Comparison of ENCODE assay signal across 23 mouse cellular contexts in the genomic region with DNA sequence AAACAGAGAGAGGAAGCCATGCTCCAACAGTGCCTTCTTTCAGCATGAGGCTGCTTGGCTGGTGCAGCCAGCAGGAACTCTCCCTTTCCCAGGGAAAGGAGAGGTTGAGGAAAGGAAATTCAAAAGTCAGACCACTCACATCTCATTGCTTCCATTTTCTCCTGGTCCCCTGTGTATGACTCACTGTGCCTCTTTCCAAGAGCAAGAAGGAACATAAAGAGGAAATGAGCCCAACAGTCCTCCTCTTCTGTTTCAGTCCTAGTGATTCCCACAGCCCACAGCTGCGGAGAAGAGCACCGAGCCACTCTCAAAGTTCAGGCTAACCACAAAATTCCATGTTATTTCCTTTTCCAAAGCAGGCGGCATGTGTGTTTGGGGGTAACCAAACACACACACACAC.
DNase-seq lines count a peak whose midpoint lies in the region; ATAC-seq and TF ChIP-seq lines count a peak whose summit lies in the region.
"Had no signal": no experiment of that assay in that cellular context is flagged by ENCODE, and none has a peak within 500 bp of the region (broad histone marks: within the 10 kb centered on the region; RNA-seq: fewer than 3 reads in every experiment).

No protein-coding gene starts in this region.

- no peak for ATAC-seq in limb, embryonic 14.5 days (ENCODE audit: low FRiP score, low read depth)
- ATAC-seq in common myeloid progenitor, adult 5-6 weeks (replicated peaks; ENCODE audit: low read depth, poor library complexity, severe bottlenecking), result 0 out of 2 replicates have a peak, but pooled peaks have one; percentile 29
- ATAC-seq: hindbrain, embryonic 16.5 days had no signal

- no peak overlapping the region for H3K9ac ChIP-seq in limb, embryonic 14.5 days (ENCODE audit: low read depth, low read length, severe bottlenecking)
- H3K9ac ChIP-seq: lung, embryonic 15.5 days; neural tube, embryonic 12.5 days had no signal

- H3K4me1 ChIP-seq in limb, embryonic 14.5 days (ENCODE audit: control insufficient read depth, insufficient read depth, low read length), result no peaks in the 10 kb centered on the region
- H3K4me1 ChIP-seq in limb, embryonic 10.5 days, result no peaks in the 10 kb centered on the region
- H3K4me1 ChIP-seq: forebrain, embryonic 10.5 days; lung, embryonic 15.5 days; neural tube, embryonic 12.5 days had no signal

- WGBS in limb, embryonic 14.5 days, result 48% methylated on average over 3 of the region's 3 CpGs
- WGBS in limb, embryonic 10.5 days, result 88% methylated on average over 3 of the region's 3 CpGs

- no peak overlapping the region for H3K4me3 ChIP-seq in limb, embryonic 14.5 days (replicated peaks; ENCODE audit: low read length)
- H3K4me3 ChIP-seq in limb, embryonic 10.5 days, result no peak overlapping the region
- no peak overlapping the region for H3K4me3 ChIP-seq in myocyte
- H3K4me3 ChIP-seq: forebrain, embryonic 10.5 days; lung, embryonic 15.5 days; neural tube, embryonic 12.5 days had no signal

- H3K36me3 ChIP-seq in limb, embryonic 14.5 days (ENCODE audit: control insufficient read depth, insufficient read depth, low read length), result no peaks in the 10 kb centered on the region
- H3K36me3 ChIP-seq in limb, embryonic 10.5 days, result no peaks in the 10 kb centered on the region
- no peaks in the 10 kb centered on the region for H3K36me3 ChIP-seq in myocyte (ENCODE audit: control insufficient read depth, insufficient read depth)
- H3K36me3 ChIP-seq: forebrain, embryonic 10.5 days; lung, embryonic 15.5 days; neural tube, embryonic 12.5 days had no signal

- H3K27me3 ChIP-seq in limb, embryonic 14.5 days (ENCODE audit: control insufficient read depth, insufficient read depth, low read length), result no peaks in the 10 kb centered on the region
- no peaks in the 10 kb centered on the region for H3K27me3 ChIP-seq in limb, embryonic 10.5 days (ENCODE audit: low read depth, poor library complexity, severe bottlenecking)
- no peaks in the 10 kb centered on the region for H3K27me3 ChIP-seq in myocyte (ENCODE audit: control insufficient read depth, insufficient read depth, insufficient read length)
- H3K27me3 ChIP-seq: CH12.LX; lung, embryonic 15.5 days; megakaryocyte, embryonic 14.5 days; neural tube, embryonic 12.5 days had no signal

- H3K27ac ChIP-seq in limb, embryonic 14.5 days (replicated peaks; ENCODE audit: low read depth, low read length), result no peak overlapping the region
- no peak overlapping the region for H3K27ac ChIP-seq in limb, embryonic 10.5 days
- H3K27ac ChIP-seq: forebrain, embryonic 10.5 days; lung, embryonic 15.5 days; neural tube, embryonic 12.5 days had no signal

- TF ChIP-seq POLR2A in limb, embryonic 14.5 days (IDR thresholded peaks at IDR 0.05; ENCODE audit: borderline replicate concordance, extremely low read depth, insufficient read depth, insufficient read length), result no peak
- TF ChIP-seq POLR2A in myocyte (IDR thresholded peaks at IDR 0.05; ENCODE audit: insufficient read length, low read depth), result no peak

- no peaks in the 10 kb centered on the region for H3K9me3 ChIP-seq in limb, embryonic 14.5 days (ENCODE audit: control insufficient read depth, low read length)
- no peaks in the 10 kb centered on the region for H3K9me3 ChIP-seq in limb, embryonic 10.5 days (replicated peaks)
- H3K9me3 ChIP-seq: forebrain, embryonic 10.5 days; lung, embryonic 15.5 days; megakaryocyte, embryonic 14.5 days; neural tube, embryonic 12.5 days had no signal

- no peak overlapping the region for H3ac ChIP-seq in myocyte (ENCODE audit: control insufficient read depth, insufficient read length)

- no peaks in the 10 kb centered on the region for H3K79me2 ChIP-seq in myocyte (ENCODE audit: control insufficient read depth, insufficient read depth)

- no peak overlapping the region for H3K4me2 ChIP-seq in limb, embryonic 14.5 days (replicated peaks; ENCODE audit: low read depth, low read length, severe bottlenecking)
- peak overlapping the region; percentile 66 for H3K4me2 ChIP-seq in myocyte (ENCODE audit: low read depth)
- H3K4me2 ChIP-seq: liver, embryonic 11.5 days; lung, embryonic 15.5 days; neural tube, embryonic 12.5 days had no signal

- peak; percentile 27 for DNase-seq in heart, adult 8-10 months (ENCODE audit: low spot score)
- no peak for DNase-seq in heart, postnatal 25 days (ENCODE audit: low spot score)
- DNase-seq in limb, embryonic 14.5 days (ENCODE audit: low spot score), result peak; percentile 10
- no peak for DNase-seq in limb, embryonic 10.5 days (ENCODE audit: low spot score)
- no peak for DNase-seq in urinary bladder, postnatal 14 days (ENCODE audit: low spot score)
- no peak for DNase-seq in adrenal gland, postnatal 10 days
- DNase-seq: adrenal gland, adult 8-10 months; cerebellum, adult 11-12 months; cerebellum, postnatal 25 days; gastrocnemius, postnatal 10 days; heart, postnatal 14 days; kidney, adult 9 months; layer of hippocampus, postnatal 36 days; thymus, postnatal 25 days had no signal

- intact Hi-C loops in heart, postnatal 25 days (cut with DNase I), result no loop called here

TF ChIP-seq in myocyte, 11 proteins besides CTCF, POLR2A, EP300 and RAD21:
- TF ChIP-seq MYOG (IDR thresholded peaks at IDR 0.05; ENCODE audit: control insufficient read depth in 1 of 3, insufficient read depth in 1 of 3, insufficient read length in 2 of 3, low read depth in 2 of 3) (peak in 1 of 3 experiments; percentile 45), POLR2AphosphoS2 (IDR thresholded peaks at IDR 0.05; ENCODE audit: insufficient read length, low read depth) (no peak), CEBPB (IDR thresholded peaks at IDR 0.05; ENCODE audit: insufficient read depth, poor library complexity, severe bottlenecking) (no peak), SRF (IDR thresholded peaks at IDR 0.05; ENCODE audit: control insufficient read depth, insufficient read length, low read depth) (no peak), E2F4 (IDR thresholded peaks at IDR 0.05; ENCODE audit: insufficient read depth) (no peak), MYOD1 (IDR thresholded peaks at IDR 0.05; ENCODE audit: control insufficient read depth in 1 of 3, insufficient read length in 2 of 3, low read depth in 2 of 3) (peak in 2 of 3 experiments; percentile 26 to 30), USF1 (IDR thresholded peaks at IDR 0.05; ENCODE audit: low read depth) (no peak), REST (IDR thresholded peaks at IDR 0.05; ENCODE audit: insufficient read depth, insufficient read length) (no peak), MAX (IDR thresholded peaks at IDR 0.05; ENCODE audit: low read depth) (no peak), TCF3 (IDR thresholded peaks at IDR 0.05; ENCODE audit: insufficient read length, low read depth) (no peak), TCF12 (IDR thresholded peaks at IDR 0.05; ENCODE audit: insufficient read depth, poor library complexity, severe bottlenecking) (no peak)

Comparison
In these comparisons a context has a peak if more than half of its experiments do, and no peak if none do; other contexts are left out.
1. DNase-seq: peak in heart, adult 8-10 months (single experiment) and limb, embryonic 14.5 days (single experiment); none in heart, postnatal 25 days (single experiment), limb, embryonic 10.5 days (single experiment), urinary bladder, postnatal 14 days (single experiment) and adrenal gland, postnatal 10 days (single experiment).